Mouse (Mus musculus): ENCODE data around the gene Ctnna3. TPM values are rescaled to one million over a fixed set of nuclear protein-coding genes. Genes with fewer than 3 reads are reported as not detected.

Gene Ctnna3
- polyA plus RNA-seq, 1 experiment from 2014 or later: 18.5 TPM

GRCm38 (mm10) chr10:63637987-63638386, 208.1 kb downstream of the Ctnna3 start:
- no peak overlapping the region for H3K4me2 ChIP-seq
- 59% methylated on average over 5 of the region's 5 CpGs for WGBS
- H3K4me1 ChIP-seq: peaks cover 19% of the 10 kb centered on the region
- no peak overlapping the region for H3K27ac ChIP-seq (replicated peaks)
- no peaks in the 10 kb centered on the region for H3K27me3 ChIP-seq (replicated peaks)
- H3K9me3 ChIP-seq: no peaks in the 10 kb centered on the region
- no peak for ATAC-seq (ENCODE audit: extremely low read depth, insufficient number of reproducible peaks, low FRiP score, low TSS enrichment)
- no peak overlapping the region for H3K9ac ChIP-seq
- no peaks in the 10 kb centered on the region for H3K36me3 ChIP-seq
- no peak overlapping the region for H3K4me3 ChIP-seq

- Histone ChIP-seq H3K36me3 (peaks cover 10% of the 10 kb centered on the region; the same call in 1 of the 2 replicates), H3K4me3 (no peak overlapping the region), H3K9me3 (no peaks in the 10 kb centered on the region), H3K27ac (replicated peaks) (no peak overlapping the region), H3K9ac (no peak overlapping the region), H3K4me1 (peaks cover 3% of the 10 kb centered on the region; the same call in 1 of the 2 replicates), H3K4me2 (no peak overlapping the region), H3K27me3 (replicated peaks) (no peaks in the 10 kb centered on the region)
- no peak for ATAC-seq (ENCODE audit: extremely low read depth, insufficient number of reproducible peaks, low FRiP score, low TSS enrichment)
- 69% methylated on average over 3 of the region's 3 CpGs for WGBS
These were observed 217.4 kb downstream of the Ctnna3 start for GRCm38 (mm10) chr10:63647300-63647699.

GRCm38 (mm10) chr10:63650307-63650706, 220.4 kb downstream of the Ctnna3 start:
- H3K27me3 ChIP-seq (replicated peaks): no peaks in the 10 kb centered on the region
- WGBS: 84% methylated on average over 3 of the region's 3 CpGs
- H3K4me3 ChIP-seq: no peak overlapping the region
- no peak overlapping the region for H3K27ac ChIP-seq (replicated peaks)
- no peak for ATAC-seq (ENCODE audit: extremely low read depth, insufficient number of reproducible peaks, low FRiP score, low TSS enrichment)
- H3K4me1 ChIP-seq: peaks cover 5% of the 10 kb centered on the region; the same call in 1 of the 2 replicates
- H3K9ac ChIP-seq: no peak overlapping the region
- H3K9me3 ChIP-seq: no peaks in the 10 kb centered on the region
- H3K4me2 ChIP-seq: no peak overlapping the region
- peaks cover 10% of the 10 kb centered on the region; the same call in 1 of the 2 replicates for H3K36me3 ChIP-seq

GRCm38 (mm10) chr10:63652887-63653286, 223.0 kb downstream of the Ctnna3 start:
- ATAC-seq (ENCODE audit: extremely low read depth, insufficient number of reproducible peaks, low FRiP score, low TSS enrichment): no peak
- H3K27ac ChIP-seq (replicated peaks): no peak overlapping the region
- H3K4me2 ChIP-seq: no peak overlapping the region
- WGBS: 82% methylated on average over 9 of the region's 9 CpGs
- no peak overlapping the region for H3K4me3 ChIP-seq
- no peak overlapping the region for H3K9ac ChIP-seq
- no peaks in the 10 kb centered on the region for H3K27me3 ChIP-seq (replicated peaks)
- no peaks in the 10 kb centered on the region for H3K9me3 ChIP-seq
- peaks cover 10% of the 10 kb centered on the region; the same call in 1 of the 2 replicates for H3K36me3 ChIP-seq
- peaks cover 5% of the 10 kb centered on the region for H3K4me1 ChIP-seq

DNA sequence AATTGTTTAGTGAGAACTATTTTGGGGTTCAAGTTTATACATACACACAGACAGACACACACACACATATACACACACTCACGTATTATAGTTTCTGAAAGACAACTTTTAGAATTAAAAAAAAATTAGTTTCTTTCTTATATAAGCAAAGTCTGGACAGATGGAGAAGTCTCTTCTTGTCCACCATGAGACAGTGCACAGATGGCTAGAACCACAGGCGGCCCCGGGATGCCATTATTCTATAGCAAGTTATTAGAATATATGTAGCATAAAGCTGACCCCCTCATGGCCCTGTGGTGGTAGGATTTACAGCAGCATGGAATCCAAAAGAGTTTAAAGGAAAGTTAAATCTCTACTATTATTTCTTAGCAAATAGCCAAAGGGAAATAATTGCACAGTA, 223.7 kb downstream of the Ctnna3 start:
- H3K27ac ChIP-seq (replicated peaks): no peak overlapping the region
- peaks cover 8% of the 10 kb centered on the region; the same call in 1 of the 2 replicates for H3K36me3 ChIP-seq
- no peaks in the 10 kb centered on the region for H3K9me3 ChIP-seq
- H3K9ac ChIP-seq: no peak overlapping the region
- H3K27me3 ChIP-seq (replicated peaks): no peaks in the 10 kb centered on the region
- ATAC-seq (ENCODE audit: extremely low read depth, insufficient number of reproducible peaks, low FRiP score, low TSS enrichment): no peak
- WGBS: 88% methylated on average over 3 of the region's 3 CpGs
- H3K4me1 ChIP-seq: peaks cover 11% of the 10 kb centered on the region
- no peak overlapping the region for H3K4me2 ChIP-seq
- H3K4me3 ChIP-seq: no peak overlapping the region

GRCm38 (mm10) chr10:63654560-63654959, 224.7 kb downstream of the Ctnna3 start:
- no peaks in the 10 kb centered on the region for H3K9me3 ChIP-seq
- ATAC-seq (ENCODE audit: extremely low read depth, insufficient number of reproducible peaks, low FRiP score, low TSS enrichment): no peak
- H3K4me2 ChIP-seq: no peak overlapping the region
- no peak overlapping the region for H3K27ac ChIP-seq (replicated peaks)
- no peaks in the 10 kb centered on the region for H3K36me3 ChIP-seq
- H3K4me1 ChIP-seq: peaks cover 15% of the 10 kb centered on the region
- no peak overlapping the region for H3K9ac ChIP-seq
- no peak overlapping the region for H3K4me3 ChIP-seq
- no peaks in the 10 kb centered on the region for H3K27me3 ChIP-seq (replicated peaks)
- WGBS: 73% methylated on average over 5 of the region's 5 CpGs

- H3K4me3 ChIP-seq: no peak overlapping the region
- no peaks in the 10 kb centered on the region for H3K27me3 ChIP-seq (replicated peaks)
- H3K4me1 ChIP-seq: peaks cover 9% of the 10 kb centered on the region; the same call in 1 of the 2 replicates
- H3K4me2 ChIP-seq: no peak overlapping the region
- H3K36me3 ChIP-seq: no peaks in the 10 kb centered on the region
- H3K27ac ChIP-seq (replicated peaks): no peak overlapping the region
- no peaks in the 10 kb centered on the region for H3K9me3 ChIP-seq
- H3K9ac ChIP-seq: no peak overlapping the region
- 78% methylated on average over 6 of the region's 6 CpGs for WGBS
- ATAC-seq (ENCODE audit: extremely low read depth, insufficient number of reproducible peaks, low FRiP score, low TSS enrichment): no peak
These were observed 246.4 kb downstream of the Ctnna3 start for GRCm38 (mm10) chr10:63676343-63676742.

- H3K4me3 ChIP-seq: no peak overlapping the region
These were observed 259.3 kb downstream of the Ctnna3 start for GRCm38 (mm10) chr10:63689233-63689632.

DNA sequence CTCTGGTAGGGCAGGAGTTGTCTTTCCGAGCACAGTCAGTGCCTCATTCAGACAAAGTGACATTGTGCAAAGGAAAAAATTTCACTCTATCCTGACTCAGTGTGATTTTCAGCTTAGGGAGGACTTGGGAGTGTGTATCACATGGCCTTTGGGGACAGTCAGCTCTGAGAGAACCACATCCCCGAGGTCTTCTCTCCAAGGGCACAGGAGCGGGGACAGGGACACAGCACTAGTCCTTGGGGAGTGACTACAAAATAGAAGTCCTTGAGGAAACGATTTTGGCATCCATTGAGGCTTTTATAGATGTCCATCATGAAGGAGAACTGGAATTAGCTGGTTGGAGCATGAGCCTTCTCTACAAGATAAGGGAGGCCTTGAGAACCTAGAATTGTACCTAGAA, 259.8 kb downstream of the Ctnna3 start:
- Histone ChIP-seq H3K4me2 (no peak overlapping the region), H3K9ac (no peak overlapping the region), H3K27me3 (replicated peaks) (no peaks in the 10 kb centered on the region), H3K36me3 (no peaks in the 10 kb centered on the region), H3K27ac (replicated peaks) (no peak overlapping the region), H3K4me1 (peaks cover 2% of the 10 kb centered on the region; the same call in 1 of the 2 replicates), H3K9me3 (no peaks in the 10 kb centered on the region), H3K4me3 (no peak overlapping the region)
- 56% methylated on average over 4 of the region's 4 CpGs for WGBS
- ATAC-seq (ENCODE audit: extremely low read depth, insufficient number of reproducible peaks, low FRiP score, low TSS enrichment): no peak

More at GRCm38 (mm10) chr10:63689233-63689632, 259.3 kb downstream of the Ctnna3 start:
- Histone ChIP-seq H3K9me3 (no peaks in the 10 kb centered on the region), H3K4me1 (peaks cover 2% of the 10 kb centered on the region; the same call in 1 of the 2 replicates), H3K9ac (no peak overlapping the region), H3K27ac (replicated peaks) (no peak overlapping the region), H3K36me3 (no peaks in the 10 kb centered on the region; the same call in 1 of the 2 replicates), H3K4me2 (no peak overlapping the region), H3K27me3 (replicated peaks) (no peaks in the 10 kb centered on the region)
- WGBS: 62% methylated on average over 3 of the region's 3 CpGs
- ATAC-seq (ENCODE audit: extremely low read depth, insufficient number of reproducible peaks, low FRiP score, low TSS enrichment): no peak

- Histone ChIP-seq H3K4me3 (no peak overlapping the region), H3K27ac (replicated peaks) (no peak overlapping the region), H3K9me3 (peaks cover 8% of the 10 kb centered on the region; the same call in 1 of the 2 replicates), H3K27me3 (replicated peaks) (no peaks in the 10 kb centered on the region), H3K4me2 (no peak overlapping the region), H3K9ac (no peak overlapping the region), H3K36me3 (peaks cover 10% of the 10 kb centered on the region), H3K4me1 (no peaks in the 10 kb centered on the region)
- no peak for ATAC-seq (ENCODE audit: extremely low read depth, insufficient number of reproducible peaks, low FRiP score, low TSS enrichment)
- 44% methylated on average over 3 of the region's 3 CpGs for WGBS
These were observed 262.1 kb downstream of the Ctnna3 start for GRCm38 (mm10) chr10:63692039-63692438.

GRCm38 (mm10) chr10:63710211-63710610, 280.3 kb downstream of the Ctnna3 start:
- Histone ChIP-seq H3K27me3 (replicated peaks) (no peaks in the 10 kb centered on the region), H3K9ac (no peak overlapping the region), H3K4me2 (no peak overlapping the region), H3K4me3 (no peak overlapping the region), H3K9me3 (no peaks in the 10 kb centered on the region), H3K27ac (replicated peaks) (no peak overlapping the region), H3K36me3 (no peaks in the 10 kb centered on the region), H3K4me1 (peaks cover 16% of the 10 kb centered on the region)
- 88% methylated on average over 6 of the region's 6 CpGs for WGBS
- ATAC-seq (ENCODE audit: extremely low read depth, insufficient number of reproducible peaks, low FRiP score, low TSS enrichment): no peak

GRCm38 (mm10) chr10:63712530-63712929, 282.6 kb downstream of the Ctnna3 start:
- no peak overlapping the region for H3K27ac ChIP-seq (replicated peaks)
- no peak overlapping the region for H3K9ac ChIP-seq
- 42% methylated on average over 8 of the region's 8 CpGs for WGBS
- no peaks in the 10 kb centered on the region for H3K9me3 ChIP-seq
- peaks cover 34% of the 10 kb centered on the region for H3K4me1 ChIP-seq
- no peaks in the 10 kb centered on the region for H3K36me3 ChIP-seq
- no peaks in the 10 kb centered on the region for H3K27me3 ChIP-seq (replicated peaks)
- H3K4me2 ChIP-seq: no peak overlapping the region
- ATAC-seq (ENCODE audit: extremely low read depth, insufficient number of reproducible peaks, low FRiP score, low TSS enrichment): no peak
- no peak overlapping the region for H3K4me3 ChIP-seq

Data from heart, embryonic 13.5 days (tissue).